Mouse (Mus musculus): ENCODE results near the gene Pard3. TPM values are rescaled to one million over a fixed set of nuclear protein-coding genes. Genes with fewer than 3 reads are reported as not detected.

Pard3 gene
- total RNA-seq, 2 experiments from 2014 or later: 17.8 to 19.3 TPM

GRCm38 (mm10) chr8:127480003-127480402 lies 416.3 kb downstream of the Pard3 start:
- no peak for TF ChIP-seq CTCF (IDR thresholded peaks at IDR 0.05)
- Histone ChIP-seq H3K4me3 (no peak overlapping the region), H3K27ac (no peak overlapping the region)
- intact Hi-C loops (cut with DNase I): no loop called here
- DNase-seq (ENCODE audit: extremely low spot score in 1 of 2, low spot score in 2 of 2): peak in 1 of 2 experiments; percentile 15

GRCm38 (mm10) chr8:127485618-127486017 lies 421.9 kb downstream of the Pard3 start:
- TF ChIP-seq CTCF (IDR thresholded peaks at IDR 0.05): no peak
- no peak for DNase-seq (ENCODE audit: extremely low spot score in 1 of 2, low spot score in 2 of 2)
- Histone ChIP-seq H3K4me3 (no peak overlapping the region), H3K27ac (no peak overlapping the region)
- intact Hi-C loops (cut with DNase I): no loop called here

GRCm38 (mm10) chr8:127491963-127492362 lies 428.3 kb downstream of the Pard3 start:
- no peak for TF ChIP-seq CTCF (IDR thresholded peaks at IDR 0.05)
- H3K27ac ChIP-seq: no peak overlapping the region
- H3K4me3 ChIP-seq: no peak overlapping the region
- intact Hi-C loops (cut with DNase I): no loop called here
- no peak for DNase-seq (ENCODE audit: extremely low spot score in 1 of 2, low spot score in 2 of 2)

- TF ChIP-seq CTCF (IDR thresholded peaks at IDR 0.05): no peak
- Histone ChIP-seq H3K27ac (no peak overlapping the region), H3K4me3 (no peak overlapping the region)
- intact Hi-C loops (cut with DNase I): no loop called here
- DNase-seq (ENCODE audit: extremely low spot score in 1 of 2, low spot score in 2 of 2): no peak
Observed at GRCm38 (mm10) chr8:127495226-127495780, 431.6 kb downstream of the Pard3 start.

GRCm38 (mm10) chr8:127498997-127499719 lies 435.5 kb downstream of the Pard3 start:
- Histone ChIP-seq H3K27ac (no peak overlapping the region), H3K4me3 (no peak overlapping the region)
- DNase-seq (ENCODE audit: extremely low spot score in 1 of 2, low spot score in 2 of 2): no peak
- intact Hi-C loops (cut with DNase I): no loop called here
- TF ChIP-seq CTCF (IDR thresholded peaks at IDR 0.05): no peak

- TF ChIP-seq CTCF (IDR thresholded peaks at IDR 0.05): no peak
- Histone ChIP-seq H3K4me3 (peak overlapping the region; percentile 40), H3K27ac (no peak overlapping the region)
- intact Hi-C loops (cut with DNase I): no loop called here
- no peak for DNase-seq (ENCODE audit: extremely low spot score in 1 of 2, low spot score in 2 of 2)
Observed at GRCm38 (mm10) chr8:127499720-127500114, 436.0 kb downstream of the Pard3 start.

GRCm38 (mm10) chr8:127500206-127500605 lies 436.5 kb downstream of the Pard3 start:
- intact Hi-C loops (cut with DNase I): no loop called here
- no peak for TF ChIP-seq CTCF (IDR thresholded peaks at IDR 0.05)
- H3K27ac ChIP-seq: no peak overlapping the region
- peak overlapping the region; percentile 40 for H3K4me3 ChIP-seq
- DNase-seq (ENCODE audit: extremely low spot score in 1 of 2, low spot score in 2 of 2): no peak

- intact Hi-C loops (cut with DNase I): no loop called here
- Histone ChIP-seq H3K4me3 (no peak overlapping the region), H3K27ac (no peak overlapping the region)
- DNase-seq (ENCODE audit: extremely low spot score in 1 of 2, low spot score in 2 of 2): no peak
- no peak for TF ChIP-seq CTCF (IDR thresholded peaks at IDR 0.05)
Observed at GRCm38 (mm10) chr8:127501756-127502155, 438.1 kb downstream of the Pard3 start.

GRCm38 (mm10) chr8:127505286-127505685 lies 441.6 kb downstream of the Pard3 start:
- no peak for TF ChIP-seq CTCF (IDR thresholded peaks at IDR 0.05)
- intact Hi-C loops (cut with DNase I): no loop called here
- no peak overlapping the region for H3K4me3 ChIP-seq
- no peak overlapping the region for H3K27ac ChIP-seq
- DNase-seq (ENCODE audit: extremely low spot score in 1 of 2, low spot score in 2 of 2): no peak

GRCm38 (mm10) chr8:127506336-127506735 lies 442.6 kb downstream of the Pard3 start:
- intact Hi-C loops (cut with DNase I): no loop called here
- H3K27ac ChIP-seq: no peak overlapping the region
- H3K4me3 ChIP-seq: no peak overlapping the region
- TF ChIP-seq CTCF (IDR thresholded peaks at IDR 0.05): no peak
- DNase-seq (ENCODE audit: extremely low spot score in 1 of 2, low spot score in 2 of 2): no peak

- intact Hi-C loops (cut with DNase I): no loop called here
- Histone ChIP-seq H3K27ac (no peak overlapping the region), H3K4me3 (no peak overlapping the region)
- no peak for TF ChIP-seq CTCF (IDR thresholded peaks at IDR 0.05)
- no peak for DNase-seq (ENCODE audit: extremely low spot score in 1 of 2, low spot score in 2 of 2)
Observed at GRCm38 (mm10) chr8:127511341-127511740, 447.6 kb downstream of the Pard3 start.

GRCm38 (mm10) chr8:127512001-127512573 lies 448.4 kb downstream of the Pard3 start:
- Histone ChIP-seq H3K4me3 (no peak overlapping the region), H3K27ac (no peak overlapping the region)
- intact Hi-C loops (cut with DNase I): no loop called here
- TF ChIP-seq CTCF (IDR thresholded peaks at IDR 0.05): no peak; the same call in 1 of the 2 replicates
- DNase-seq (ENCODE audit: extremely low spot score in 1 of 2, low spot score in 2 of 2): no peak
